Mouse (Mus musculus) embryonic fibroblast, embryonic 13.5 days (primary cell): ENCODE measurements around the gene Rnf19b. TPM values are rescaled to one million over a fixed set of nuclear protein-coding genes. Genes with fewer than 3 reads are reported as not detected.

Experiments used
- H3K27ac ChIP-seq: 2 replicates; pipeline ENCODE4 v1.5.1; 2012; ENCODE audit warnings: low read length, control low read depth, inconsistent platforms; ENCODE audit not compliant: insufficient read depth
- H3K4me1 ChIP-seq: 2 replicates; pipeline ENCODE4 v1.6.1; 2011; ENCODE audit warnings: low read length; ENCODE audit not compliant: control insufficient read depth, insufficient read depth
- H3K4me3 ChIP-seq: 2 replicates; pipeline ENCODE4 v1.5.1; 2011; ENCODE audit warnings: mild to moderate bottlenecking, control low read depth, low read length; ENCODE audit not compliant: insufficient read depth
- CTCF ChIP-seq: IDR thresholded peaks from 2 replicates; pipeline ENCODE4 v1.5.1; 2011; ENCODE audit warnings: mild to moderate bottlenecking, control low read depth, low read length, moderate library complexity, borderline replicate concordance; ENCODE audit not compliant: insufficient read depth
- POLR2A ChIP-seq: IDR thresholded peaks from 2 replicates; pipeline ENCODE4 v1.6.1; 2011; ENCODE audit warnings: low read depth, mild to moderate bottlenecking, control low read depth, low read length, moderate library complexity
- polyA plus RNA-seq: library from polyadenylated mRNA; stranded (reverse); fragments of >200 nt; gene quantifications from 2 replicates; pipeline ENCODE4 v1.2.4, GENCODE M21; 2011; ENCODE audit warnings: low read depth; ENCODE audit not compliant: missing spikeins, insufficient read length

Rnf19b gene
- polyA plus RNA-seq, 1 experiment = 49.7 TPM

- Histone ChIP-seq H3K4me3 (no peak overlapping the region), H3K27ac (no peak overlapping the region), H3K4me1 (peaks cover 18% of the 10 kb centered on the region)
- TF ChIP-seq POLR2A (no peak), CTCF (no peak)
Observed at GRCm38 (mm10) chr4:129021426-129021825, 36.6 kb upstream of the Rnf19b start.

DNA sequence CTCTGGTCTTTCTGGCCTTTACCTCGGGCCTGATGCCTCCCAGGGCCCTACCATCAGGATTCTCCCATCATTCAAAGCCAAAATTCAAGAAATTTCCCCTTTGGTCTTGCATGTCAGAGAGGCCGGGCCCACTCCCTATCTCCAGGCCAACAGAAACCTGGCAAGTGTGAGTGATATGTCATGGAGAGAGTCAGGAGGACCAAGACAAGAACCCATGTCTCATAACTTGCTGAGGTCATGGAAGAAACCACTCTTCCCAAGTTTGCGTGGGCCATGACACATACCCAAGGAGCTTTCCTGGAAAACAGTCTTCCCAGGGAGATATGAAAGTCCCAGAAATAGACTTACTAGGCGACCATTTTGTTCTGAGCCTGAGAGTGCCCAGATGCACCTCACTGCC lies 36.2 kb upstream of the Rnf19b start:
- H3K27ac ChIP-seq = no peak overlapping the region
- H3K4me3 ChIP-seq = no peak overlapping the region
- TF ChIP-seq POLR2A (no peak), CTCF (no peak)
- peaks cover 15% of the 10 kb centered on the region for H3K4me1 ChIP-seq

- no peak overlapping the region for H3K27ac ChIP-seq
- TF ChIP-seq POLR2A = no peak
- no peak for TF ChIP-seq CTCF
- H3K4me1 ChIP-seq = peaks cover 10% of the 10 kb centered on the region
Observed at GRCm38 (mm10) chr4:129023884-129024283, 34.2 kb upstream of the Rnf19b start.

GRCm38 (mm10) chr4:129024775-129025174 lies 33.3 kb upstream of the Rnf19b start:
- TF ChIP-seq POLR2A (no peak), CTCF (no peak)
- H3K4me1 ChIP-seq = peaks cover 6% of the 10 kb centered on the region
- no peak overlapping the region for H3K27ac ChIP-seq
- H3K4me3 ChIP-seq = no peak overlapping the region

More at GRCm38 (mm10) chr4:129023884-129024283, 34.2 kb upstream of the Rnf19b start:
- H3K4me3 ChIP-seq = no peak overlapping the region

GRCm38 (mm10) chr4:129025707-129026106 lies 32.4 kb upstream of the Rnf19b start:
- Histone ChIP-seq H3K27ac (no peak overlapping the region), H3K4me3 (no peak overlapping the region), H3K4me1 (peaks cover 2% of the 10 kb centered on the region; the same call in 1 of the 2 replicates)
- TF ChIP-seq POLR2A = no peak
- no peak for TF ChIP-seq CTCF

GRCm38 (mm10) chr4:129030746-129031145 lies 27.3 kb upstream of the Rnf19b start:
- Histone ChIP-seq H3K27ac (no peak overlapping the region), H3K4me3 (no peak overlapping the region), H3K4me1 (peaks cover 22% of the 10 kb centered on the region)
- no peak for TF ChIP-seq POLR2A
- no peak for TF ChIP-seq CTCF

- Histone ChIP-seq H3K4me1 (peaks cover 27% of the 10 kb centered on the region), H3K27ac (no peak overlapping the region), H3K4me3 (no peak overlapping the region)
- TF ChIP-seq CTCF = no peak
- TF ChIP-seq POLR2A = no peak
Observed at GRCm38 (mm10) chr4:129031408-129031965, 26.6 kb upstream of the Rnf19b start.

GRCm38 (mm10) chr4:129032133-129032962 lies 25.7 kb upstream of the Rnf19b start:
- TF ChIP-seq CTCF = no peak
- TF ChIP-seq POLR2A = no peak
- Histone ChIP-seq H3K4me3 (no peak overlapping the region), H3K27ac (peak overlapping the region; percentile 92), H3K4me1 (peaks cover 27% of the 10 kb centered on the region)

DNA sequence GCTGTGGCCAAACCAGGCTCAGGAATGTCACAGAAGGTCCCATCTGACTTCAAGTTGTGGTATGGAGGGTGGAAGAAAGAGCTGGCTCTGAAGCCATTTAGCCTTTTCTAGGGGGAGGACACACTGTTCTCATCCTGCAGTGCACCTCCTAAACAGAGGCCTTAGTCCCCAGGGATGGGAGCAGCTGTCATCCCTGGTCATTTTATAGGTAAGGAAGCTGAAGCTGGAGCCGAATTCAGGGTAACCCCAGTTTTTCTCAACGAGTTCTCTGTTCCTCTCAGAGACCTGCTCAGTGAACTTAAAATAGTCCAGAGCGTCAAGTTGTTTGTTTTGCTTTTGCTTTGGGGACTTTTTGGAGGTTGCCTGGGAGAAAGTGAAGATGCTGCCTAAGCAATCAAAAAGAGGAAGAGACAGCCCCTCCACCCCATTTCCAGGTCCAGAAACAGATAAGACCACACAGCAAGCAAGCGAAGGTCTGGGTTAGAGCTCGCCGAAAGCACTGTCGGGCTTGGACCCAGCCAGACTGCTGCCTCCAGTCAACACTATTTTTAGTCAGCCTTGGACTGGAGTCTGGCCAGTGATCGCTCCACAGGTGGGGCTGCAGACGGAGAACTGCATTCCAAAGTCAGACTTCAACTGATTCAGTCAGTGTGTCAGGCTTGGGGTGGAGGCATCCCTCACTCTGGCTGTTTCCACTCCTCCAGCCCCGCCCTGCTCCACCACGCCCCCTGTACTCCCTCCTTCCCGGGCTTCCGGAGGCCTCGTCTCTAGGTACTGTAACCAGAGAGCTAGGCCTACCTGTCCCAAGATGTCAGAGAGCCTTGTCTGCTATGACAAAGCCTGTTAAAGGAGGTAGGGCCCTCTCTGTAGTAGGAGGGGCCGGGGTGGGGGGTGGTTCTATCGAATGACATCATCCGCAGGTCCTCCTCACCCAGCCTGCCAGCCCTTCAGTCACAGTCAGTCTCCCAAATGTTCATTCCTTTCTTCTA lies 24.8 kb upstream of the Rnf19b start:
- peak overlapping the region; percentile 92 for H3K27ac ChIP-seq
- peaks cover 27% of the 10 kb centered on the region for H3K4me1 ChIP-seq
- no peak overlapping the region for H3K4me3 ChIP-seq
- TF ChIP-seq POLR2A = no peak; the same call in 1 of the 2 replicates
- no peak for TF ChIP-seq CTCF
